Mouse (Mus musculus) G1E (cell line): ENCODE results near the gene Chd4.

Experiments
- CTCF ChIP-seq: IDR thresholded peaks from 2 replicates; pipeline ENCODE4 v1.5.1; 2012; ENCODE audit warnings: low read depth, low read length, inconsistent platforms, mixed read lengths
- GATA1 ChIP-seq: IDR thresholded peaks from 2 replicates; pipeline ENCODE4 v1.6.1; 2012; ENCODE audit warnings: borderline replicate concordance, low read length, inconsistent platforms, mixed read lengths
- GATA2 ChIP-seq: IDR thresholded peaks from 2 replicates; pipeline ENCODE4 v1.6.1; 2012; ENCODE audit warnings: low read depth, low read length, inconsistent platforms, borderline replicate concordance
- TAL1 ChIP-seq: conservative IDR thresholded peaks from 2 replicates; pipeline ENCODE4 v1.6.1; 2012; ENCODE audit warnings: low read depth, low read length, inconsistent platforms, mixed read lengths

- TF ChIP-seq CTCF (no peak), GATA1 (no peak), GATA2 (no peak), TAL1 (peak; percentile 87)
These were observed 24.4 kb upstream of the Chd4 start for GRCm38 (mm10) chr6:125071170-125071895.
